Mouse (Mus musculus) C2C12 (cell line): Measurements from ENCODE around the gene Thap12. TPM values are rescaled to one million over a fixed set of nuclear protein-coding genes. Genes with fewer than 3 reads are reported as not detected.

ENCODE experiments used
- H3K27me3 ChIP-seq: one replicate; pipeline ENCODE4 v1.6.1; 2011; ENCODE audit not compliant: control insufficient read depth, insufficient read depth, insufficient read length
- H3K36me3 ChIP-seq: one replicate; pipeline ENCODE4 v1.6.1; 2011; ENCODE audit not compliant: control insufficient read depth, insufficient read depth
- H3K4me3 ChIP-seq: one replicate; pipeline ENCODE4 v1.5.1; 2011; ENCODE audit warnings: mild to moderate bottlenecking, control low read depth; ENCODE audit not compliant: poor library complexity, insufficient read depth, severe bottlenecking
- H3K79me2 ChIP-seq: one replicate; pipeline ENCODE4 v1.6.1; 2011; ENCODE audit not compliant: control insufficient read depth, insufficient read depth
- H3K79me3 ChIP-seq: one replicate; pipeline ENCODE4 v1.6.1; 2011; ENCODE audit warnings: low read depth, control low read depth
- H3ac ChIP-seq: one replicate; pipeline ENCODE3; 2011; ENCODE audit warnings: low read depth; ENCODE audit not compliant: control insufficient read depth, insufficient read length
- CEBPB ChIP-seq: IDR thresholded peaks from one replicate; pipeline ENCODE4 v1.6.1; 2011; ENCODE audit warnings: low read depth, mild to moderate bottlenecking, control low read depth, moderate library complexity
- CTCF ChIP-seq: IDR thresholded peaks from one replicate; pipeline ENCODE4 v1.5.1; 2011; ENCODE audit not compliant: control insufficient read depth, insufficient read depth, insufficient read length
- FOSL1 ChIP-seq: IDR thresholded peaks from one replicate; pipeline ENCODE4 v1.8.0; 2011; ENCODE audit warnings: mild to moderate bottlenecking, low read length; ENCODE audit not compliant: poor library complexity, insufficient read depth, severe bottlenecking
- MAX ChIP-seq: IDR thresholded peaks from one replicate; pipeline ENCODE4 v1.6.1; 2011; ENCODE audit warnings: mild to moderate bottlenecking, control low read depth
- MYOD1 ChIP-seq: IDR thresholded peaks from one replicate; pipeline ENCODE4 v1.6.1; 2011; ENCODE audit warnings: low read depth; ENCODE audit not compliant: control insufficient read depth, insufficient read length
- MYOG ChIP-seq: IDR thresholded peaks from one replicate; pipeline ENCODE4 v1.6.1; 2011; ENCODE audit not compliant: control insufficient read depth, insufficient read length; ENCODE audit errors: extremely low read depth
- USF1 ChIP-seq: IDR thresholded peaks from one replicate; pipeline ENCODE4 v1.6.1; 2011; ENCODE audit warnings: low read depth, mild to moderate bottlenecking, control low read depth, moderate library complexity
- polyA plus RNA-seq: library from polyadenylated mRNA; unstranded; fragments of >200 nt; fragmentation: generic; extraction: Trizol; gene quantifications from one replicate; pipeline ENCODE4 v1.2.1, GENCODE M21; 2012; ENCODE audit warnings: missing spikeins

Gene Thap12
- polyA plus RNA-seq, 1 experiment, result 22.3 TPM

- H3K79me3 ChIP-seq, result no peaks in the 10 kb centered on the region
- H3K27me3 ChIP-seq, result no peaks in the 10 kb centered on the region
- H3K36me3 ChIP-seq, result no peaks in the 10 kb centered on the region
- no peak overlapping the region for H3ac ChIP-seq
- H3K4me3 ChIP-seq, result no peak overlapping the region
- TF ChIP-seq FOSL1, result no peak
- TF ChIP-seq MAX, result no peak
- TF ChIP-seq MYOD1, result no peak
- TF ChIP-seq USF1, result no peak
- TF ChIP-seq CTCF, result no peak
- TF ChIP-seq MYOG, result no peak
- no peak for TF ChIP-seq CEBPB
- H3K79me2 ChIP-seq, result no peaks in the 10 kb centered on the region
These were observed 24.5 kb upstream of the Thap12 start for GRCm38 (mm10) chr7:98678441-98678840.

- H3K79me2 ChIP-seq, result no peaks in the 10 kb centered on the region
- no peaks in the 10 kb centered on the region for H3K79me3 ChIP-seq
- H3K27me3 ChIP-seq, result no peaks in the 10 kb centered on the region
- no peak overlapping the region for H3ac ChIP-seq
- no peaks in the 10 kb centered on the region for H3K36me3 ChIP-seq
- TF ChIP-seq MYOD1 (no peak), CEBPB (no peak), MYOG (no peak), MAX (no peak), CTCF (no peak), FOSL1 (no peak), USF1 (no peak)
- H3K4me3 ChIP-seq, result no peak overlapping the region
These were observed 22.2 kb upstream of the Thap12 start for GRCm38 (mm10) chr7:98680691-98681090.

- no peak overlapping the region for H3K4me3 ChIP-seq
- no peaks in the 10 kb centered on the region for H3K79me2 ChIP-seq
- no peaks in the 10 kb centered on the region for H3K79me3 ChIP-seq
- no peaks in the 10 kb centered on the region for H3K27me3 ChIP-seq
- no peaks in the 10 kb centered on the region for H3K36me3 ChIP-seq
- no peak overlapping the region for H3ac ChIP-seq
- TF ChIP-seq FOSL1, result no peak
- no peak for TF ChIP-seq MAX
- TF ChIP-seq CEBPB, result no peak
- TF ChIP-seq MYOG, result no peak
- no peak for TF ChIP-seq CTCF
- no peak for TF ChIP-seq USF1
- no peak for TF ChIP-seq MYOD1
These were observed 20.1 kb upstream of the Thap12 start for GRCm38 (mm10) chr7:98682821-98683220.

- Histone ChIP-seq H3K4me3 (no peak overlapping the region), H3K79me2 (no peaks in the 10 kb centered on the region), H3K36me3 (no peaks in the 10 kb centered on the region), H3K27me3 (no peaks in the 10 kb centered on the region), H3K79me3 (no peaks in the 10 kb centered on the region), H3ac (no peak overlapping the region)
- TF ChIP-seq MYOG (no peak), USF1 (no peak), MYOD1 (no peak), FOSL1 (no peak), CEBPB (no peak), MAX (no peak), CTCF (no peak)
These were observed 17.0 kb upstream of the Thap12 start for GRCm38 (mm10) chr7:98685895-98686294.

- TF ChIP-seq CEBPB, result no peak
- no peak for TF ChIP-seq FOSL1
- H3K27me3 ChIP-seq, result no peaks in the 10 kb centered on the region
- H3K79me3 ChIP-seq, result no peaks in the 10 kb centered on the region
- H3ac ChIP-seq, result no peak overlapping the region
- no peak overlapping the region for H3K4me3 ChIP-seq
- H3K79me2 ChIP-seq, result no peaks in the 10 kb centered on the region
- no peaks in the 10 kb centered on the region for H3K36me3 ChIP-seq
These were observed 12.8 kb upstream of the Thap12 start for GRCm38 (mm10) chr7:98690126-98690525.

GRCm38 (mm10) chr7:98690831-98691230 is 12.1 kb upstream of the Thap12 start:
- Histone ChIP-seq H3ac (no peak overlapping the region), H3K79me3 (no peaks in the 10 kb centered on the region), H3K27me3 (no peaks in the 10 kb centered on the region), H3K79me2 (no peaks in the 10 kb centered on the region), H3K36me3 (no peaks in the 10 kb centered on the region), H3K4me3 (no peak overlapping the region)
- TF ChIP-seq MYOG (no peak), USF1 (no peak)
